Mouse (Mus musculus) c-Kit-positive CD71-positive TER-119-negative erythroid progenitor cells, embryonic 14.5 days (primary cell): ENCODE measurements around the gene Smndc1.

Source experiments
- DNase-seq: peaks from one replicate; pipeline ENCODE4 v3.0.0-alpha.2; 2013; ENCODE audit warnings: low read depth

Gene Smndc1

DNA sequence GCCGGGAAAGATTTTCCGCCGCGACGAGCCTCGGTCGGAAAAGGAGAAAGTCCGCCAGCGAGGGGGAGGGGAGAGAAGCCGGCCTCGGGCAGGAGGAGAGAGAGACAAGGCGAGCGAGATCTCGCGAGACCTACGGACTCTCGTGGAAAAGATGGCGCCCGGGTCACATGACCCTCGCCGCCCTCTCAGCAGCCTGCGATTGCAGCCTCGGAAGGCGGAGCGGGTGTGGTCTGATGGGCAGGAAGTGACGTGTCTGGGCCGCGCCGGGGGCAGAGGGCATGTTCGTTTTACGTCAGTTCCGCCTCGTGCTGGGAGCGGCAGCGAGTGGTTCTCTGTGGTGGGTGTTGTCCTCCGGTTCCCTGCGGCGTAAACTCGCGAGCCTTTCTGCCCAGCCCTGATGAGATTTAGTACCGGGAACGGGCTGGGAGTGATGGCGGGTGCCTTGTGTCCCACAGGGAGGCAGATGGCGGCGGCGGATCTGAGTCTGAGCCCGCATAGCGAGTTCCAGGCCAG lies at the start of gene Smndc1:
Gene Smndc1, minus strand, starts transcription at position 84 of the 513 bp plus-strand sequence.
- peak; percentile 99 for DNase-seq

DNA sequence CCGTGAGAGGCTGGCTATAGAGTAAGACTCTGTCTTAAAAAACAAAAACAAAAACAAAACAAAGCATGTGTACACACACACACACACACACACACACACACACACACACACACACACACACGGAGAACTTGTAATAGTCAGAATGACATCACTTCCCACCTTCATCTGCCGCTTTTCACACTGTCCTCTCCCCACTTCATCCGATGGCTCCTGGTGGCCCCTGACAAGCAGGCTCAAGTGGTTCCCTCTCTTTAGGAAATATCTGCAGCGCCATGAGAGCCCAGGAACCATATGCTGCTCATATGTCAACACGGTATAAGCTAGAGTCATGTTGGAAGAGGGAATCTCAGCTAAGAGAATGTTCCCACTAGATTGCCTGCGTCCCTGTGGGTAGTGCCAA lies 49.0 kb upstream of the Smndc1 start:
- DNase-seq, result no peak

- no peak for DNase-seq
These were observed 47.6 kb upstream of the Smndc1 start for GRCm38 (mm10) chr19:53437991-53438390.

DNA sequence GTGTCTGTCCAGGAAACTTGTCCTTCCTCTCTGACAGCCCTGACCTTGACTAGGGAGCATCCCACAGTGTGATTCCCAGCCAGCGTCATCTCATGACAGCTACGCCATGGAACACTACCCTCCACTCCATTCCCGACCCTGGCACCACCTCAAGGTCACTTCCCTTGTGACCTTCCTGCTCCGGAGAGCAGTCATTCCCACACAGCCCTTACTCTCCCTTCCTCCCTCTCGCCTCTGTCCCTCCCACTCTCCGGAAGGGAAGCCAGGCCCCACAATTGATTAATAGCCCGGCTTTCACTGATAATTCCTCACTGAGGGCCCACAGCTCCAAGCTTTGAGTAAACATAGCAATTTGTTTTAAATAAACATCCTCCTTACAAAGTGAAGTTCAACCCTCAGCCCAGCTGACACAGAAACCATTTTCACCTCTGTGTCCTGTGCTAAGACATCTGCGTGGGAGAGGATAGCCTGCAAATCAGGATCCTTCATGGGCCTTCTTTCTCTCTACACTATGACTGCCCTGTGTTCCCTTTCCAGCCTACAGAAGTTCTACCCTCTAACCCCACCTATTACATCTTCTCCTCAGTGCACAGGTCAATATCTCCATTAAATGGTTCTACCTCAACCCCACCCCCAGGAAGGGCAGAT lies 47.1 kb upstream of the Smndc1 start:
- no peak for DNase-seq

GRCm38 (mm10) chr19:53433949-53434689 lies 43.7 kb upstream of the Smndc1 start:
- no peak for DNase-seq

DNA sequence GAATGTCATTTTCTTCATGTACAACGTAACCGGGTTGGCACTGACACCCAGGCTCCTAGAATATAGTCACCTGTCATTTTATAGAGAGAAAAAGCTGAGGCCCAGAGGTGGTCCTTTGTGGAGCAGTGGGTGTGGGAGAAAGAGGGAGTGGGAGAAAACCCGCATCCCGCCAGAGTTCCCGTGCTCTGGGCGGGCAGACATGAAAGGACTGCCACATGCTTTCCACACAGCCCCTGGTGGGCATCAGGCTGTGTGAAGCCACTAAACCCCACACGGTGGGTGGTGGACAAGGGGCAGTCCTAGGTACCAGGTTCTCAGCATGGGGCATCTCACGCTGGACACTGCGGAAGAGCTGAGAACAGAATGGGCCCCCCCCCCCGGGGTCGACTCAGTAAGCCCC lies 40.6 kb upstream of the Smndc1 start:
- DNase-seq, result no peak

DNA sequence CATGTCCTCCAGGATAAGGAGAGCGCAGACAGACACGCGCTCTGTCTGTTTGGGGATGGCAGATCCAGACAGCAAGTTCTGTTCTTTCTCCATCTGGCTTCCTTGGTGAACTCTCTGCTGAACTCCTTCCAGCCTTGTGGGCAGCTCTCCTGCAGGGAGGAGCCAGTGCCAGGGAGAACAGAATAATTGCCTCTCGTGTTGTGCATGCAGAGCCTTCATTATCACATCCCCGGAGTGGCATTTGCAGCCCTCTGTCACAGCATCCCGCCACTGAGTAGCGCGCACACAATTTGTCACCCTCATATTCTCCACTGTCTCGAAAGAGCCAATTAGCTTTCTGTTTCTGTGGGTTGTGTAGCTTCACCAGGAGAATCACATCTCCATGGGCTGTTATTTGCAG lies 40.0 kb upstream of the Smndc1 start:
- DNase-seq, result no peak

GRCm38 (mm10) chr19:53427817-53428216 lies 37.4 kb upstream of the Smndc1 start:
- DNase-seq, result no peak

DNA sequence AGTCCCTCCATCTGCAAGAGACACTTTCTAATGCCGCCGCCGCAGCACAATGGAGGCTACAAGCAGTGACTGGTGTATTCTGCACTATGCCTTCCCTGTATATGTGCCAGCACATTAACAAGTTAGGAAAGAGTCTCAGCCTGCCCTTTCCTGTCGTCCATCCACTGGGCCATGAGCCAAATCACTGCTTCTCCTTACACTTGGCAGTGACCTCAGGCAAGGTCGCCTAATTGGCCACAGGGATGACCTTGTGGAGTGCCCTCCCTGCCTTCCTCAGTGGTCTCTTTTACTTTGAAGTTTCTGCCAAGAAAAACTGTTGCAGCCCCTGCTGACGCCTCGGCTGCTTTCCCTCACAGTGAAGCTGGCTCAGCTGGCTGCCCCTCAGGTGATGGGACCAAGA lies 37.0 kb upstream of the Smndc1 start:
- no peak for DNase-seq

DNA sequence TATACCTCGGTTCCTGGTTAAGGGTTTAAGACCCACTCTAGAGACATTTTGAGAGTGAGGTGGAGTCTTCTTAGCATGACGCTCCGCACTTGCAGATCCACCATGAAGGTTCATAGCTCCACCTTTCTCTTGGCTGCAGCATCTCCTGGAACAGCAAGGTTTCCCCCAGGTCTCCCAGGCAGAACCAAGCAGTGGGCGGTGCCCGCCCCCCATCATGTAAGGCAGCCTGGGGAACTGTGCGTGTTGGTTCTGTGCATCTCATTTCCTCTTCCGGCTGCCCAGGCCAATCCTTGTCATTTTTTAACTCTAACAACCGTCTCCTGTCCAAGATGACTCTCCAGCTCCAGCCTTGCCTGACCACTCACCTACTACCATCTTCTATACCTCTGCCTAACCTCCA lies 35.4 kb upstream of the Smndc1 start:
- DNase-seq, result no peak

DNA sequence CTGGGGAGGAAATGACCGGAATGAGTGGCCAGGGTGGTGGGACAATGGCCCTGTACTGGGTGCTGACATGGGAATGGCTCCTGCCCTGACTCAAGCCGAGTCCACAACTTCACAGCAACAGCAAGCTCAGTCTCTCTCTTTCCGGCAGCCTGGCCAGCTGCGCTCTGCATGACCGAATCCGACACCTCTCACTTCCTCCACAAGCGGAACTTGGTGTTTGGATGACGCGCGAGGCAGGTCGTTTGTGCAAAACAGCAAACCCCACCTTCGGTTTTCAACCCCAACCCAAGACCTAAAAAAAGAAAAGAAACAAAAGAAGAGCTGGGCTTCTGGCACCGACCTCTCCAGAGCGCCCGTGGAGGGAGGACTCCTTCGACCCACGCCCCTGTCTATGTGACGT lies 34.3 kb upstream of the Smndc1 start:
- DNase-seq, result no peak

DNA sequence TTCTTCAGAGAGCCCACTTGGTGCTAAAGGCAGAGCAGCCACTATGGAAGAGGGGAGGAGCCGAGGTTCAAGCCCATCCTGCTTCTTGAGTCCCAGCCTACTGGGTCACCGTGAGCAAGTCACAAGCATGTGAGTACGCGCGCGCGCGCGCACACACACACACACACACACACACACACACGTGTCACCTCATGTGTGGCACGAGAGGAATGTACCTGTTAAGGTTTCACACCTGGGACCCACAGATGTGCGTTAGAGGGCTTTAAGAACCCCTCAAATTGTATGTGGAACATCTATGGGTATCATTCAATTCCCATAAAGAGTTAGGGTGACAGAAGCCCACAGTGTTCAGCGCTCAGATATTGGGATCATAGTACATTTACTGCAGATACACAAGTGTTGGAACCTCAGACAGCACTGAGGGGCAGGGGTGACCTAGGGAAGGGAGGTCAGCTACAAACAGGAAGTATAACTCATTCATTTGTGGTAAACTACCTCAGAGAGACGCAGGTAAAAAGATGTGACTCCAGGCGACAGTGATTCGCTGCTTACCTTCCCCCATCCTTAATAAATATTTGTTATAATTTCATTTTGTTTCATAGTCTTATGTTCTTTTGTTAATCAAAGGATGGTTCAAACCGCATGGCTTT lies 33.6 kb upstream of the Smndc1 start:
- no peak for DNase-seq

GRCm38 (mm10) chr19:53423341-53423753 lies 33.0 kb upstream of the Smndc1 start:
- no peak for DNase-seq

- no peak for DNase-seq
These were observed 32.3 kb upstream of the Smndc1 start for GRCm38 (mm10) chr19:53422358-53423308.

GRCm38 (mm10) chr19:53421583-53422188 lies 31.3 kb upstream of the Smndc1 start:
- no peak for DNase-seq

- peak; percentile 73 for DNase-seq
These were observed 30.7 kb upstream of the Smndc1 start for GRCm38 (mm10) chr19:53420924-53421582.

DNA sequence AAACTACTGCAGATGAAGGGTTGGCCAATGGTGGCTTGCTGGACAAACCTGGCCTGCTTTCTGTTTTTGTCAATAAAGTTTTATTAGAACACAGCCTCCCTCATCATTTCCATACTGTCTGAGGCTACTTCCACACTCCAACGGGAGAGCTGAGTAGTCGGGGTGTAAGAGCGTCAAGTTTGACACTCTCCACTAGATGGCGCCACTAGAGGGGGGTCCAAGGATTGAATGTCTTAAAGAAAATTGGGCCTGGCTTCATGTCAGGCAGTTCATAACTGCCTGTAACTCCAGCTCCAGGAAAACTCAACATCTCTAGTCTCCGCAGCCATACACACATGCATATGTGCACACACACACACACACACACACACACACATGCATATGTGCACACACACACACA lies 29.5 kb upstream of the Smndc1 start:
- DNase-seq, result peak; percentile 75

DNA sequence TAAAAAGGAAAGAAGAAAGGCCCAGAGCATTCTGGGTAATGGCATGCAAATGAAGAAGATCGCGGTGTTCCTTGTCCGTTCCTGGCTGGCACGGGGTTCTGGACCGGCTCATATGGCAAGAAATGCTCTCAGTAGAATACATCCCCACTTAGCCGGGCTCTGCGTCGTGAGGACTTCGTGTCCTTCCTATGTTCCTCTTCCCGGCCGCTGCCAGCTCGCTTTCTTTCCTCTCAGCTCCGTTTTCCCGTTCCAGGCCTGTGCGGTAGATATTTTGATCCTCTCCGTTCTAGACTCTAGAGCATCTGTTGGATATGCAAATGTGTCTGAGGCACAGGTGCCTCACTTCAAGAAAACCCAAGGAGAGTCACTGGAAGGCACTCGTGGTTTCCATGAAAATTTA lies 24.8 kb upstream of the Smndc1 start:
- no peak for DNase-seq

DNA sequence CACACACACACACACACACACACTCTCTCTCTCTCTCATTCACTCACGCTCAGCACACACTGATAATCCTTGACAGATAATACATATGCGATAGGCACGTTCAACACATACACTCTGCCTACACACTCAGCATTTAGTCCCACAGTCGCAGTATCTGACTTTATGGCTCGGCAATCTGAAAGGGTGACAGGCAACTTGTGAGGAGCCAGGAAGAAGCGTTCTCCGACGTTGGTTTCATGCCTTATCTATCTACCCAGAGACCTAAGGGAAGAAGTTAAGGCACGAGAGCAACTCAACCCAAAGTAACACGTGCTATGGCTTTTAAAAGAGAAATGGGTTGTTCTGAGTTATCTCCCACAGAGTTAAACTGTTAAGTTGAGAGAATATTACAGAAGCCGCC lies 24.3 kb upstream of the Smndc1 start:
- DNase-seq, result peak; percentile 38

GRCm38 (mm10) chr19:53413617-53414380 lies 23.4 kb upstream of the Smndc1 start:
- no peak for DNase-seq
